Comparison of ENCODE assay signal across 8 mouse cellular contexts in the genomic region with DNA sequence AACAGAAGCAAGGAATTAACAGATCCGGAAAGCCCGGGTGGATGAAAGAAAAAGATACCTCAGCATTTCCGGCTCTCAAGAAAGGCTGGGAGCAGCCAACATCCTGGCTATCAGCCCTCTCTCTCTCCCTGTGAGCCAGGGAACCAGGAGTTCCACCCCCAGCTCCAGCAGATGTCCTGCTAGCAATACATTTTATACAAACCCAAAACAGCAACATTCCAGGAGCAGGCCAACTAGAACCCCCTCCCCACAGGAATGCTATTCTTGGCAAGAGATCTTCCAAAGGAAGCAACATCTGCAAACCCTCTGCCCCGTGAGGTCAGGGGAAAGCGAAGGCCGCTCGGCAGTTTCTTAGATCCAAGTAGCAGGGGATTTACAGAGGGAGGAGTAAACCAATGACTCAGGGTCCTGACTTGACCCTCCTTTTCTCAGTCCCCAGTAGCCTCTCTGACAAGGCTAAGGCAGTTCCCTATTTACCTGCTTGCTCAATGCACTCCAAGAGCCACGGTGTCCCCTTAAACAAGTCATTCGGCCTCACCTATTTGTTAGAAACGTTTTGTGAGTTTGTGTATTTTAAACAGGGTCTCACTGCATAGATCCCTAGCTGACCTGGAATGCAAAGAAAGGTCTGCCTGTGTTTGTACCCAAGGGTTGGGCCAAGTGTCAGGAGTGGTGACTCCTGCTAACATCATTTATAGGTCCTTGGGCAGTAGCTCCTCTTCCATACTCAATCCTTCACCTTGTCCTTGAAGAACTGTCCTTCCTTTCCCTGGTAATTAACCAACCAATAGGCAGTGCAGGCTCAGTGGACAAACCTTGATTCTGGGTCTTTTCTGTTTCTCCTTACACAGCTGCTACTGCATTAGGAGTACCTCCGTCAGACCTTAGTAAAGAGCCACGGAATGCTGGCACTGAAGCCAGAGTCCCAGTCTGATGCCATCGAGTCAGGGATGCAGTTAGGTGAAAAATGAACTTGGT. TPM values are rescaled to one million over a fixed set of nuclear protein-coding genes. Genes with fewer than 3 reads are reported as not detected.
A peak's percentile ranks its signal among the peaks of the same experiment; 100 is the strongest.
DNase-seq lines count a peak whose midpoint lies in the region; ATAC-seq and TF ChIP-seq lines count a peak whose summit lies in the region.

No protein-coding gene starts in this region.

- TF ChIP-seq RAD21 in CH12.LX (IDR thresholded peaks at IDR 0.05; ENCODE audit: low read depth, low read length): no peak

- H3K36me3 ChIP-seq in heart, embryonic 10.5 days: peaks cover 49% of the 10 kb centered on the region
- peaks cover 47 to 52% of the 10 kb centered on the region in 2 experiments for H3K36me3 ChIP-seq in CH12.LX (replicated peaks in 1 of 2; ENCODE audit: control insufficient read depth in 1 of 2, insufficient read depth in 1 of 2, low read length in 1 of 2)
- H3K36me3 ChIP-seq in embryonic facial prominence, embryonic 10.5 days (replicated peaks): peaks cover 55% of the 10 kb centered on the region
- peaks cover 35% of the 10 kb centered on the region for H3K36me3 ChIP-seq in intestine, embryonic 15.5 days

- peak; percentile 38; the same call in 1 of the 2 replicates for TF ChIP-seq POLR2A in CH12.LX (IDR thresholded peaks at IDR 0.05; ENCODE audit: low read depth, low read length)

- no peak overlapping the region for H3K9ac ChIP-seq in CH12.LX (ENCODE audit: insufficient read depth, low read depth)
- H3K9ac ChIP-seq in intestine, embryonic 15.5 days: no peak overlapping the region

- peak; percentile 53 to 57 for DNase-seq in heart, adult 18-20 months
- DNase-seq in heart, embryonic 10.5 days (ENCODE audit: low spot score): no peak
- no peak for DNase-seq in CH12.LX (ENCODE audit: extremely low read depth)
- DNase-seq in embryonic facial prominence, embryonic 10.5 days (ENCODE audit: low spot score): peak; percentile 34
- DNase-seq in lung, postnatal 4 days: peak; percentile 44 to 72

- no peak for TF ChIP-seq CTCF in CH12.LX (conservative IDR thresholded peaks at IDR 0.05 in 1 of 2, IDR thresholded peaks at IDR 0.05 in 1 of 2; ENCODE audit: low read depth in 2 of 2, low read length in 2 of 2)

- no peak overlapping the region for H3K4me3 ChIP-seq in heart, embryonic 10.5 days
- H3K4me3 ChIP-seq in CH12.LX (replicated peaks in 1 of 3; ENCODE audit: low read depth in 2 of 3, low read length in 2 of 3, poor library complexity in 1 of 3): no peak overlapping the region
- no peak overlapping the region for H3K4me3 ChIP-seq in embryonic facial prominence, embryonic 10.5 days
- H3K4me3 ChIP-seq in intestine, embryonic 15.5 days (replicated peaks): no peak overlapping the region

- no peaks in the 10 kb centered on the region for H3K9me3 ChIP-seq in heart, embryonic 10.5 days
- no peaks in the 10 kb centered on the region for H3K9me3 ChIP-seq in CH12.LX (replicated peaks; ENCODE audit: low read length)
- no peaks in the 10 kb centered on the region for H3K9me3 ChIP-seq in embryonic facial prominence, embryonic 10.5 days
- H3K9me3 ChIP-seq in intestine, embryonic 15.5 days: no peaks in the 10 kb centered on the region

- peaks cover 15% of the 10 kb centered on the region for H3K4me1 ChIP-seq in heart, embryonic 10.5 days
- peaks cover 9 to 77% of the 10 kb centered on the region in 2 experiments for H3K4me1 ChIP-seq in CH12.LX (ENCODE audit: control insufficient read depth in 1 of 2, insufficient read depth in 2 of 2)
- peaks cover 11% of the 10 kb centered on the region for H3K4me1 ChIP-seq in embryonic facial prominence, embryonic 10.5 days
- peaks cover 18% of the 10 kb centered on the region for H3K4me1 ChIP-seq in intestine, embryonic 15.5 days (replicated peaks)

- TF ChIP-seq EP300 in CH12.LX (IDR thresholded peaks at IDR 0.05; ENCODE audit: low read length): no peak

- no peak overlapping the region for H3K27ac ChIP-seq in heart, embryonic 10.5 days
- H3K27ac ChIP-seq in CH12.LX (ENCODE audit: insufficient read depth, low read depth): no peak overlapping the region
- H3K27ac ChIP-seq in embryonic facial prominence, embryonic 10.5 days (replicated peaks): no peak overlapping the region
- peak overlapping the region; percentile 54 for H3K27ac ChIP-seq in intestine, embryonic 15.5 days

- WGBS in heart, embryonic 10.5 days: 53% methylated on average over 13 of the region's 13 CpGs
- WGBS in embryonic facial prominence, embryonic 10.5 days: 61% methylated on average over 13 of the region's 13 CpGs
- WGBS in intestine, embryonic 15.5 days: 47% methylated on average over 13 of the region's 13 CpGs

- dilution Hi-C loops in CH12.LX (cut with MboI; ENCODE audit: extremely low pct_ligation_motif_present, extremely low pct_unique_long_range_greater_than_20kb, low sequenced_read_pairs): no loop called here

- no peaks in the 10 kb centered on the region for H3K27me3 ChIP-seq in heart, embryonic 10.5 days (ENCODE audit: insufficient read depth, poor library complexity, severe bottlenecking)
- H3K27me3 ChIP-seq in CH12.LX (replicated peaks): no peaks in the 10 kb centered on the region
- no peaks in the 10 kb centered on the region for H3K27me3 ChIP-seq in embryonic facial prominence, embryonic 10.5 days (replicated peaks; ENCODE audit: low read depth, poor library complexity, severe bottlenecking)
- H3K27me3 ChIP-seq in intestine, embryonic 15.5 days (replicated peaks): no peaks in the 10 kb centered on the region

- in situ Hi-C loops in CH12.LX (cut with MboI; ENCODE audit: low pct_ligation_motif_present, low pct_unique_long_range_greater_than_20kb, low sequenced_read_pairs): no loop called here

- H3K79me2 ChIP-seq in CH12.LX (replicated peaks; ENCODE audit: control insufficient read depth, extremely low read depth, insufficient read depth, poor library complexity, severe bottlenecking): peaks cover 4% of the 10 kb centered on the region; the same call in 1 of the 2 replicates

- peak; percentile 57 for ATAC-seq in intestine, embryonic 15.5 days
- no peak for ATAC-seq in megakaryocyte-erythroid progenitor cell, adult 5-6 weeks (replicated peaks; ENCODE audit: low FRiP score, low TSS enrichment, poor library complexity, severe bottlenecking)
- no peak for ATAC-seq in granulocyte monocyte progenitor cell, adult 5-6 weeks (replicated peaks; ENCODE audit: poor library complexity, severe bottlenecking)

- no peak overlapping the region for H3K4me2 ChIP-seq in CH12.LX (ENCODE audit: insufficient read depth, low read depth, poor library complexity, severe bottlenecking)
- no peak overlapping the region for H3K4me2 ChIP-seq in intestine, embryonic 15.5 days (replicated peaks)

TF ChIP-seq in CH12.LX, 34 proteins besides CTCF, POLR2A, EP300 and RAD21:
- no peak for TF ChIP-seq ZC3H11A (IDR thresholded peaks at IDR 0.05; ENCODE audit: low read depth, low read length)
- TF ChIP-seq RCOR1 (conservative IDR thresholded peaks at IDR 0.05; ENCODE audit: low read depth, low read length): 0 out of 2 replicates have a peak, but pooled peaks have one; percentile 30
- TF ChIP-seq POLR2AphosphoS2 (IDR thresholded peaks at IDR 0.05; ENCODE audit: low read depth, low read length): peak; percentile 94
- TF ChIP-seq CHD2 (IDR thresholded peaks at IDR 0.05; ENCODE audit: low read length): peak; percentile 25; the same call in 1 of the 2 replicates

RNA-seq across cellular contexts. Expression of gene Il34, which starts 3.1 kb away (rescaled TPM):
- 1 to 10 TPM; 3.9 to 5.1 TPM for total RNA-seq in heart, adult 18-20 months (2021)
- polyA plus RNA-seq in heart, embryonic 10.5 days (2016; fragmentation: Nextera tagmentation; extraction: Ambion mirVana): 0.33 TPM in 1 of 2 replicates, not detected in the other
- total RNA-seq in CH12.LX (2012; rRNA removed) (0.21 TPM in 1 of 2 replicates, not detected in the other), CH12.LX (2014; rRNA removed) (not detected in 2 replicates)
- not detected in 2 replicates for polyA plus RNA-seq in CH12.LX (2012; ENCODE audit: insufficient read length, low read depth)
- polyA plus RNA-seq in embryonic facial prominence, embryonic 10.5 days (2016; fragmentation: Nextera tagmentation; extraction: Ambion mirVana): 0.24 TPM in 1 of 2 replicates, not detected in the other
- polyA plus RNA-seq in intestine, embryonic 15.5 days (2015; fragmentation: Nextera tagmentation; extraction: Ambion mirVana): 1.1 and 2.6 TPM in 2 replicates
- not detected in 2 replicates for total RNA-seq in megakaryocyte-erythroid progenitor cell, adult 5-6 weeks (2014; fragmentation: Nextera tagmentation)
- not detected in 2 replicates for total RNA-seq in megakaryocyte-erythroid progenitor cell, adult 5-6 weeks (2017)
- not detected in 2 replicates for total RNA-seq in granulocyte monocyte progenitor cell, adult 5-6 weeks (2014; fragmentation: Nextera tagmentation)
- not detected in 2 replicates for total RNA-seq in granulocyte monocyte progenitor cell, adult 5-6 weeks (2017)

RNA-seq across cellular contexts. Expression of gene Cog4, which starts 37.6 kb away (rescaled TPM):
- 10 to 100 TPM; 69.4 to 74.8 TPM for total RNA-seq in heart, adult 18-20 months (2021)
- polyA plus RNA-seq in heart, embryonic 10.5 days (2016; fragmentation: Nextera tagmentation; extraction: Ambion mirVana): 70.0 and 74.6 TPM in 2 replicates
- total RNA-seq in CH12.LX (2012; rRNA removed) (35.2 and 36.4 TPM in 2 replicates), CH12.LX (2014; rRNA removed) (24.4 and 27.5 TPM in 2 replicates)
- polyA plus RNA-seq in CH12.LX (2012; ENCODE audit: insufficient read length, low read depth): 24.9 and 27.5 TPM in 2 replicates
- 77.2 and 83.5 TPM in 2 replicates for polyA plus RNA-seq in embryonic facial prominence, embryonic 10.5 days (2016; fragmentation: Nextera tagmentation; extraction: Ambion mirVana)
- 69.0 and 69.5 TPM in 2 replicates for polyA plus RNA-seq in intestine, embryonic 15.5 days (2015; fragmentation: Nextera tagmentation; extraction: Ambion mirVana)
- total RNA-seq in megakaryocyte-erythroid progenitor cell, adult 5-6 weeks (2014; fragmentation: Nextera tagmentation): 37.0 and 48.7 TPM in 2 replicates
- total RNA-seq in megakaryocyte-erythroid progenitor cell, adult 5-6 weeks (2017): 20.6 and 26.1 TPM in 2 replicates
- total RNA-seq in granulocyte monocyte progenitor cell, adult 5-6 weeks (2014; fragmentation: Nextera tagmentation): 31.2 and 35.3 TPM in 2 replicates
- 25.1 and 40.6 TPM in 2 replicates for total RNA-seq in granulocyte monocyte progenitor cell, adult 5-6 weeks (2017)

RNA-seq across cellular contexts. Expression of gene Sf3b3, which starts 37.8 kb away (rescaled TPM):
- total RNA-seq in heart, adult 18-20 months (2021): 10 to 100 TPM; 36.7 to 37.5 TPM
- polyA plus RNA-seq in heart, embryonic 10.5 days (2016; fragmentation: Nextera tagmentation; extraction: Ambion mirVana): 137 and 148 TPM in 2 replicates
- total RNA-seq in CH12.LX (2012; rRNA removed) (136 and 163 TPM in 2 replicates), CH12.LX (2014; rRNA removed) (137 and 139 TPM in 2 replicates)
- 206 and 213 TPM in 2 replicates for polyA plus RNA-seq in CH12.LX (2012; ENCODE audit: insufficient read length, low read depth)
- 230 and 242 TPM in 2 replicates for polyA plus RNA-seq in embryonic facial prominence, embryonic 10.5 days (2016; fragmentation: Nextera tagmentation; extraction: Ambion mirVana)
- 123 and 126 TPM in 2 replicates for polyA plus RNA-seq in intestine, embryonic 15.5 days (2015; fragmentation: Nextera tagmentation; extraction: Ambion mirVana)
- total RNA-seq in megakaryocyte-erythroid progenitor cell, adult 5-6 weeks (2014; fragmentation: Nextera tagmentation): 171 and 229 TPM in 2 replicates
- 212 and 223 TPM in 2 replicates for total RNA-seq in megakaryocyte-erythroid progenitor cell, adult 5-6 weeks (2017)
- 149 and 187 TPM in 2 replicates for total RNA-seq in granulocyte monocyte progenitor cell, adult 5-6 weeks (2014; fragmentation: Nextera tagmentation)
- 174 and 176 TPM in 2 replicates for total RNA-seq in granulocyte monocyte progenitor cell, adult 5-6 weeks (2017)

Comparison
In these comparisons a context has a peak if more than half of its experiments do, and no peak if none do; other contexts are left out.
1. DNase-seq: peak in heart, adult 18-20 months (2 of 2), embryonic facial prominence, embryonic 10.5 days (single experiment) and lung, postnatal 4 days (2 of 2); none in heart, embryonic 10.5 days (single experiment) and CH12.LX (single experiment).
2. RNA of gene Il34, which starts 3.1 kb away (total RNA-seq): 3.9 to 5.1 TPM in heart, adult 18-20 months; 0.21 TPM in CH12.LX, not detected in megakaryocyte-erythroid progenitor cell, adult 5-6 weeks and not detected in granulocyte monocyte progenitor cell, adult 5-6 weeks; every median in the first group is over 4 times any median in the second.